Mouse (Mus musculus): ENCODE results near the gene Gm5447. TPM values are rescaled to one million over a fixed set of nuclear protein-coding genes. Genes with fewer than 3 reads are reported as not detected.

The Gm5447 gene
- not detected in 2 replicates for total RNA-seq (2021)
- long read RNA-seq: 0 reads

- DNase-seq: peak; percentile 83
Measured at GRCm38 (mm10) chr13:30973501-30974246, at the start of gene Gm5447, which contains the start of gene Exoc2. Gm5447 (plus strand) TSS chr13:30974204. Exoc2 (minus strand) TSS chr13:30974093.

DNA sequence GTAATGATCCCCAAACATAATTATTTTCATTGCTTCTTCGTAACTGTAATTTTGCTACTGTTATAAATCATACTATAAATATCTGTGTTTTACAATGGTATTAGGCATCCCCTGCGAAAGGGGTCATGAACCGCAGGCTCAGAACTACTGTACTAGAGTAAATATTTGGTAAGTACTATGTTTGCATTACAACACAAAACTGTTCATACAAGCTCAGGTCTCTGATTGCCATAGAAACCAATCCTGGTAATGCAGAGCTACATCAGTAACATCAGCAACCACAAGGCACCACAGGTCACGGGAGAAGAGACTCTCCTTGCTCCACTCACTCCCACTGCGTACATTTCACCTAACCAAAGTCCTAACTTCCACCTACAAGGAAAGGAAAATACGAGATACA lies 49.7 kb upstream of the Gm5447 start:
- DNase-seq: no peak

DNA sequence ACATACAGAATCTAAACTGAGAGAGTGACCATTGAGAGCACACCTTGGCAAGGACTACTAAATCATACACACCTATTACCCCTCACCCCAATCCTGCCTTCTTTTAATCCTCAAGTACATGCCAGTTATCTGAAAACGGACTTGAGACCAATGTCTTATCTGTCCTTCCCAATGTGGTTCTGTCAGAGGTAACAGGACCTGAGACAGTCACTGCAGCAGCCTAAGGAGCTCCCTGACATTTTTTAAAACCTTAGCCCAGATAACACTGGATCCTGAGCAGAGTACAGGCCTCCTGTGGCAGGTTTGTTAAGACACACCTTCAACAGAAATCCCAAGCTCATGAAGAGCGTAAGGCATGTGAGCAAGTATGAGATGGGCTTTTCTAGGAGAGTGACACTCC lies 44.9 kb upstream of the Gm5447 start:
- no peak for DNase-seq

DNA sequence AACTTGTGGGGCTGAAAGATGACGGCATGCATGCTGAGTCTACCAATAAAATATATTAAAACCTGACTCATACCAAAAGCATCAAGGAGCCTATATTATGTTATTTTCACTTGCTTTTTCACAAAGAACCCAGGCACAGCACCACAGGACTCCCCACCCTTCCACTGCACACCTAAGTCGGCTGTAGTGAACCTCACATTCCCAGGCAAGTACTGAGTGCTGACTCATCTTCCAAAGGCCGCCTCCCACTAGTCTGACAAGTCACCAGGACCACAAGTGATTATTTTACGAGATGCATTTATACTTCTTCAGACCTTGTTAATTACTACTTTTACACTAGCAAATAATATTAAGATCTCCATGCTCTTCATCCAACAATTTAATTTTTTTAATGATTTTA lies 42.4 kb upstream of the Gm5447 start:
- DNase-seq: no peak

- no peak for DNase-seq
Measured at GRCm38 (mm10) chr13:30932972-30933371, 41.0 kb upstream of the Gm5447 start.

GRCm38 (mm10) chr13:30945788-30946187 lies 28.2 kb upstream of the Gm5447 start:
- DNase-seq: no peak

DNA sequence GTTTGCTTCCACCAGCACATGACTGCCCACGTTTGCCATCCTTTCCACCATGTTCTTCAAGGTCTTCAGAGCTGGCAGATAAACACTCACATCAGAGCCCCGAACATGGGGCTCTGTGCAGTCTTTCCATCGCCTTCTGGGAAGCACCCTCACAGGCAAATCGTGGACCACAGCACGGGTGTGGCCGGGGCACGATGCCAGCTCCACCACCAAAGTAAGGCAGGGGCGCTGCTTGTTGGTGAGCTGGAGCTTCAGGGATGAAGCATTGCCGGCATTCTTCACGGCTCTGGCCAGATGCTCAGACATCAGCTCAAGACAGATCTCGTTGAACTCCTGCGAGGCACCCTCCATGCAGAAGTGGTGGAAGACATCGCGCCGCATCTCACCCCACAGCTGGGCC lies 26.9 kb upstream of the Gm5447 start:
- DNase-seq: no peak

- no peak for DNase-seq
Measured at GRCm38 (mm10) chr13:30947540-30947939, 26.5 kb upstream of the Gm5447 start, which contains the start of gene Hus1b. Hus1b (minus strand) TSS chr13:30947759.

DNA sequence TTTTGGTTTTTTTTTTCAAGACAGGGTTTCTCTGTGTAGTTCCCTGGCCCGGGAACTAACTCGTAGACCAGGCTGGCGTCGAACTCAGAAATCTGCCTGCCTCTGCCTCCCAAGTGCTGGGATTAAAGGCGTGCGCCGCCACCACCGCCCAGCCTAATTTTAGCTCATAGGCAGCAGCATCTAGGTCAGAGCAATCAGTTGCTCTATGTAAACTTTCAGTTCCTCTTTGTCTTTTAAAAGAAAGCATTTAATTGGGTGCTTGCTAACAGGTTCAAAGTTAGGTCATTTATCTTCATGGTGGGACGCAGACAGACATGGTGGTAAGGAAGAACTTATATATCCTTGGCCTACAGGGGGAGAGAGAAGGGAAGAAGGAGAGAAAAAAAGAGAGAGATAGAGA lies 24.8 kb upstream of the Gm5447 start:
- DNase-seq: no peak

DNA sequence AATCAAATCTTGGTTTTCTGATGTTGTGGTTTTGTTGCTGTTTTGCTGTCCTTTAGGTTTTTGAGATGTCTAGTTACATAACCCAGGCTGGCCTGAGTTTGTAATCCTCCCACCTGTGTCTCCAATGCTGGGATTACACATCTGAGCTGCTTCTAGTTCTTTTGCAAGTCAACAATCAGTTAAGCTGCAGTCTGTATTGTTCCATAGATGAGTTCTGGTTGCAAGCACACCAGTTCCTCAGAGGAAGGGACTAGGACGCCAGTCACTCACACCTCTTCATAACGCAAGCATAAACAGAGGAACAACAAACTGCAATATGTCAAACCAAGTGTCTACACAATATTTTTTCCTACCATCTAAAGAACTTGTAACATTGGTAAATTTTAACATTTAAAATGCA lies 22.0 kb upstream of the Gm5447 start:
- DNase-seq: no peak

GRCm38 (mm10) chr13:30953580-30953979 lies 20.4 kb upstream of the Gm5447 start:
- DNase-seq: no peak

DNA sequence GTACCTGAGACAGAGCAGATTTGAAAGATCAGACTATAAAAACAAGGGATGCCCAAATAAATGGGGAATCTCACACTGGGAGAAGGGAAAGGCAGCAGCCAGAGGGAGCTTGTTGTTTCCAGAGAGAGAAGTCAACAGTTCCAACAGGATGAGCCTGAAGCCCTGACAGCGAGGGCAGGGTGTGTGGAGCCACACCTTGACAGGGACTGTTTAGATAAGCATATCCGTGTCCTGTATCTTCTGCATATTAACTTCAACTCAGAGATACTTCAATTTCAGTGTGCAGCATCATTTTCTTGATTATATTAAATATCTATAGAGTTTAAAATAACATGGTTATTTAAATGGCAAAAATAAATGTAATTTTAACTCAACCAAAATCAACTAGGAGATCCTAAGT lies 13.3 kb upstream of the Gm5447 start:
- no peak for DNase-seq

DNA sequence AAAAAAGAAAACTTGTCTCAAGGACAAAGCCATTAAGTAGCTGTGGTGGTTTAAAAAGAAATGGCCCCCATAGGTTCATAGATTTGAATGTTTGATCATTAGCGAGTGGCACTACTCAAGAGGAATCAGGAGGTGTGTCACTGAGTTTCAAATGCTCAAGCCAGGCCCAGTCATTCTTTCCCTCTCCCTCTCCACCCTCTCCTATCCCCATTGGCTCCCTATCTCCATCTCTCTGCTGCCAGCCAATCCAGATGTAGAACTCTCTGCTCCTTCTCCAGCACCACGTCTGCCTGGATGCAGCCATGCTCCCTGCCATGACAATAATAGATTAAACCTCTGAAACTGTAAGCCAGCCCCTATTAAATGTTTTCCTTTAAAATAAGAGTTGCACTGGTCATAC lies 12.1 kb upstream of the Gm5447 start:
- no peak for DNase-seq

DNA sequence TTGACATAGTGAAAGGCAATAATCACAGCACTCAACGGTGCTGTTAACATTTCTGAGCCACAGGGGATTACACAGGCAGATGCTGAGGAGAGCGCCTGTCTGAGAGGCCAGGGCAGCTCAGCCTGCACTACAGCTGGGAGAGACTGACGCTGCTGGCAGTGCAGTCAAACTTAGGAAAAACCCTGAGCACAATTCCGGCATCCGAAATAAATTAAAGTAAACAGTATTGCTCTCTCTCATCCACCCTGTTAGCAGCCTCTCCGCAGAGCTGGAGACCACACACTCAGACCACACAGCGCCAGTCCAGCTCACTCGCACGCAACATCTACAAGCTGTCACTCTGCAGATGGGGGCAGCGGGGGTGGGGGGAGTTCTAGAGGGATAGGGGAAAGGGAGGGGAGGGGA lies 7.5 kb upstream of the Gm5447 start:
- no peak for DNase-seq

DNA sequence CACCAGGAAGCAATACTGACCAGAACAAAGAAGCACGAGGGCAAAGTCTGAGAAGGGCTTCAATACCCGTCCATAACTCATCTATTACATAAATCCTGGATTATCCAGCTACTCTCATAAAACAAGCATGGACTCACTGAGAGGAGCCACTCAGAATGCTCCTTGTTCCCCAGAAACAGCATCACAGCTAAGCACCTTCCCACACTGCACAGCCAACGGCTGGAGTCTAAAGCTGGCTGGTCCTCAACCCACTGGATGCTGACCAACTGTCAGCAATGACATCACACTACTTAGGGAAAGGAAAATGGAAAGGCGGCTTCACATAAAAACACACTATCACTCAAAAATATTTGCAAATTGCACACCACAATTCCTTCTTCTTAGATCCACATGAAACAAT lies 5.7 kb upstream of the Gm5447 start:
- DNase-seq: no peak

- no peak for DNase-seq
Measured at GRCm38 (mm10) chr13:30971047-30971446, 3.0 kb upstream of the Gm5447 start.

DNA sequence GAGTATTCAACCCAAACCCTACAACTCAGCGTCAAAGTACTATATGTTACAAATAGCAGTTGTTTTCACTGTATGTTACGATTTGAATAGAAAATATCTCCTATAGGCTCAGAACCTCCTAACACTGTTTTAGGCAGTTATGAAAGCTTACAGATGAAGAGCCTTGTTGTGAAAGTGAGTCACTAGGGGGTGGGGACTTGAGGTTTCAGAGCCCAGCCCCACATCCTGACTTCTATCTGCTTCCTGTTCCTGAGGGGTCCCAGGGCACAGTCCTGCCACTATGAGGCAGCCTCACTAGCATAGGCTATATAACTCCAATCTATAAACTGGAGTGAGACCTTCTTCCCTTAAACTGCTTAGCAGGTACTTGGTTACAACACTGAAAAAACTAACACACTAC lies 1.9 kb upstream of the Gm5447 start:
- no peak for DNase-seq

GRCm38 (mm10) chr13:30974247-30974630 lies 235 bp downstream of the Gm5447 start:
- DNase-seq: no peak

GRCm38 (mm10) chr13:30976536-30977084 lies 2.6 kb downstream of the Gm5447 start:
- DNase-seq: no peak

DNA sequence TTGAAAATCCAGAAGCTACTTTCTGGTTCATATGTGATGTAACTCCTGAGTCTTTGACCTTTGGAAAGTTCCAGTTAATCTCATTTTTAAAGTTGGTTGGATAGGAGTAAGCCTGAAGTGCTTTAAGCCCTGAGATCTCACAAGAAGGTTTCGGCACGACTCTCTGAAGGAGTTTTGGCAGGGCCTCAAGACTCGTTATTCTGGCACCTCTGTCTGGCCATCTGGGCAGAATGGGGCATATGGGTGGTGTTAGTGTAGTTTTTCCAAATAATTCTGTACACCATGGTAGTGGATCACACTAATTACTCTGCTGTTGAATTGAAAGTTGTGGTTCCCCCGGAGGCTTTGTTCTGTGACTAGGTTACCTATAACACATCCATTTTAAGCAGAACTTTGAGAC lies 4.2 kb downstream of the Gm5447 start:
- no peak for DNase-seq

GRCm38 (mm10) chr13:30981666-30982065 lies 7.7 kb downstream of the Gm5447 start:
- DNase-seq: peak; percentile 51

- DNase-seq: no peak
Measured at GRCm38 (mm10) chr13:30985275-30985597, 11.2 kb downstream of the Gm5447 start.

GRCm38 (mm10) chr13:30985598-30986466 lies 11.8 kb downstream of the Gm5447 start:
- peak; percentile 50 for DNase-seq
